Mouse (Mus musculus) embryonic fibroblast, embryonic 13.5 days (primary cell): Measurements from ENCODE around the gene Nacad.

ENCODE experiments used
- CTCF ChIP-seq: IDR thresholded peaks from 2 replicates; pipeline ENCODE4 v1.5.1; 2011; ENCODE audit warnings: mild to moderate bottlenecking, control low read depth, low read length, moderate library complexity, borderline replicate concordance; ENCODE audit not compliant: insufficient read depth
- POLR2A ChIP-seq: IDR thresholded peaks from 2 replicates; pipeline ENCODE4 v1.6.1; 2011; ENCODE audit warnings: low read depth, mild to moderate bottlenecking, control low read depth, low read length, moderate library complexity

DNA sequence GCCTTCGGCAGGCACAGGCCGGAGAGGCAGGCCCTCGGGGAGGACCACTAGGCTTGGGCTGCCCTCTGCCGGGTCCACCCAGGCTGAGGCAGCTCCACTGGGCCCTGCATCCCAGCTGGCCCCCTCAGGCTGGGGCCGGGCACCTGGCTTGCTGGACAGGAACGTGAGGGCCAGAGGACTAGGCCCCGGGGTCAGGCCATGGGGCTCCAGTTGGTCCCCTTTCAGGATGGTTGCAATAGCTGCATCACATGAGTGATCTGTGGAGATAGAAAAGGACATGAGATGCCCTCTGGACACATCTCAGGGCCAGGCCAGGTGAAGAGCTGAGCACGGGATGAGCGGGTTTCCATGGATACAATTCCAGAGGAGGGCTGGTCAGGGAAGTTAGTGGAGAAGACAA is 3.2 kb downstream of the Nacad start:
- no peak for TF ChIP-seq CTCF
- TF ChIP-seq POLR2A = no peak
